Mouse (Mus musculus) gonadal fat pad, adult 2 months (tissue): ENCODE data around the gene Vti1a. TPM values are rescaled to one million over a fixed set of nuclear protein-coding genes. Genes with fewer than 3 reads are reported as not detected.

ENCODE experiments used
- DNase-seq: peaks from one replicate; pipeline ENCODE4 v3.0.0-alpha.2; 2012; ENCODE audit warnings: low read depth
- polyA plus RNA-seq: library from polyadenylated mRNA; depleted of rRNA; stranded (reverse); fragments of >200 nt; gene quantifications from 2 replicates; pipeline ENCODE4 v1.2.3, GENCODE M21; 2012; rRNA removed

Gene Vti1a
- polyA plus RNA-seq, 1 experiment, result 14.6 TPM

DNA sequence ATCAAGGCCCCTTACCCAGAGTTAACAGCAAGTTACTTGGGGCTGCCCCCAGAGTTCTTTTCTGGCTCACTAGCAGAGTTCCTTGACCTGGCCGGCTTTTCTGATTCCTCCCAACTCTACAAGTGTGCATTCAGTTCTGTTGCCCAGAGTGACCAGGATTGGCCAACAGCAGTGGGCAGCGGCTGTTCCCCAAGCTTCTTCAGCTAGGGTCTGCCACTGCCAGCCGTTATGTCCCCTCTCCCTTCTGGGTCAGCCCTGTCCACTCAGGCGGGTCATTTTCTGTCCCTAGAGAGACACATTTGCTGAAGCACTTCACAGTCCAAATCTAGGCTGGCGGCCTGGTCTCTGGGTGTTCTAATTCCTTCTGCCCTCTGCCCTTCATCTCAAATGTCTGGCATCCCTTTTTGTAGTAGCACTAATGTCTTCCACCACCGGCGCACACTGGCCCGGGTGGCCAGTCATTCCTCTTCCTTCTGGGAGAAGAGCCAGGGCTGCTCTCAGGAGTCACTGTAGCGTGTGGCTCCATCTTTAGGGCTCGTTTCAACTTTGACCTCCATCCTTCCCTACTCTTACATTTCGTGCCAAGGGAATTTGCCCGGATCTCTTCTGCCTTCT lies 305.0 kb downstream of the Vti1a start:
- DNase-seq, result no peak

DNA sequence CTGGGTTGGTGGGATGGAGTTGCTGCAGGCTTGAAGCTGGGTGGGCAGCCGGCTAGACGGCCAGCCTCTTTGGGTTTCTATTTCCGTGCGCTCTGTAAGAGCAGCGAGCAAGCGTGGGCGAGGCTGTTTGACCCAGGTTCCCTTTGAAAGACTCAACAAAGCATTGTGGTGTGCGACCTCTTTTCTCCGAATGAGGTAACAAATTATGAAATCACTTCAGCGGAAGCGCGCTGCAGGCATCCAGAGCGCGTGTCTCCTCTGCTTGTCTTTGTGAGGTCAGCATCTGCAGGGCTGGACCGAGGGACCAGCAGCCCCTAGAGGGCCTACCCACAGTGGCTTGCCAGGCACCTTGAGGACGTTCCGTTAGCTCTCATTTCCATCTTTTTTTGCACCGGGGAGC lies 306.7 kb downstream of the Vti1a start:
- no peak for DNase-seq

DNA sequence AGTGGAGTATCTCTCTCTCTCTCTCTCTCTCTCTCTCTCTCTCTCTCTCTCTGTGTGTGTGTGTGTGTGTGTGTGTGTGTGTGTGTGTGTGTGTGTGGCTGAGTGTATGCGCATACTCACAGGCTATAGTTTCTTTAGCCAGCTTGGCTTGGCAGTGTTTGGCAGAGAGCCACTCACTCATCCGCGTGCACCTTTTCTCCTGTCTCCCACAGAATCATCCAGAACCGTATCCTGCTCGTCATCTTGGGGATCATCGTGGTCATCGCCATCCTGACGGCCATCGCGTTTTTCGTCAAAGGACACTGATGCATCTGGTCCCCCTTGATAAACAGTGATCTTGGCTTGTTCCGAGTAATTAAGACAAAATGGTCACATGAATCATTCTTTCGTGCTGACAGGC lies 307.5 kb downstream of the Vti1a start:
- DNase-seq, result no peak

DNA sequence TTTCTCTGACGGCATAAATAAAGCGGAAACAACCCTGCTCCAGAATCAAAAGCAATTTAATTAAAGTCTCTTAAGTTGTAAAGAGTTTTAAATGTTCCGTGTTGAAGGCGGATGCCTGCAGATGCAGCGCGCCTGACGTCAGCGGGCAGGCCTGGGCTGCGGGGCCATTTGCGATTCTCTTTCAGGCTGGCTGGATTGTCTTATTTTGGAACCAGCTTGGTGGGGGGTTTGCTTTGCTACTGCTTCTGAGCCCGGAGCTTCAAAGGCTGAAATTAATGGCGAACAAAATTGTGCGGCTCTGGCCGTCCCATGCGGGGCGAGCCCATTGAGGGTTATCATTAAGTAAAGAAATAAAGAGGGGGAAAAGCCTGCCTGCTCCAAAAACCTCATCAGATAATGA lies 310.4 kb downstream of the Vti1a start:
- DNase-seq, result no peak

DNA sequence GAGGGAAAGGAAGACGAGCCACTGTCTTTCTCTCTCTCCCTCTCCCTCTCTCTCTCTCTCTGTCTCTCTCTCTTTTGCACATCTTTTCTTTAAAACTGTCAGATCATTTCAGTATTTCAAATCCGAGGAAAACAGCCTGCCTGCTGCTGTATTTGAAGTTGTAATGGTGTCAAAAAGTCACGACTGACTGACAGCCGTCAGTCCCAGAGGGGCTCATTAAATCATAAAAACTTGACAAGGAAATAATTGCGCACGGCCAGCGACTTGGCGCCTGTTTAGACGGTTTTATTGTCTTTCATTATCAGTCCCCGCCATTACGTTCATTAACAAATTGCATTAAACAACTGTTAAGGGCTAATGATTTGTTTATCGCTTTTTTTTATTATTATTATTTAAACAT lies 310.9 kb downstream of the Vti1a start:
- no peak for DNase-seq

DNA sequence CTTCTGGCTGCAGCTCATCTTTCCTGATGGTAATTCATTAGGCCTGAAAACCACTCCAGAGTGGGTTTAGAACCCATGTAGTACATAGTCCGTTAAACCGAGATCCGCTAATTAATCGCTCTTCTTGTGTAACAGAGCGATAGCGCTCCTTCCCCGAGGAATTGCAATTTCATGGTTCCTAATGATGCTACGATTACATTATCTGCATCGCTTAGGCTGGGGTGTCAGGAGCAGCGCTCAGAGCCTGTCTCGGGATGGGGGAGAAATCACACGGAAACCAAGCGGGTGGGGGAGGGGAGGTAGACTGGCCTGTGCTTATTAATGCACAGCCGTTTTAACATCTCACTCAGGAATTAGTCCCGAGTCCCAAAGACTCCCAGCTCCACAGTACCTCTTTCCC lies 319.4 kb downstream of the Vti1a start:
- no peak for DNase-seq

DNA sequence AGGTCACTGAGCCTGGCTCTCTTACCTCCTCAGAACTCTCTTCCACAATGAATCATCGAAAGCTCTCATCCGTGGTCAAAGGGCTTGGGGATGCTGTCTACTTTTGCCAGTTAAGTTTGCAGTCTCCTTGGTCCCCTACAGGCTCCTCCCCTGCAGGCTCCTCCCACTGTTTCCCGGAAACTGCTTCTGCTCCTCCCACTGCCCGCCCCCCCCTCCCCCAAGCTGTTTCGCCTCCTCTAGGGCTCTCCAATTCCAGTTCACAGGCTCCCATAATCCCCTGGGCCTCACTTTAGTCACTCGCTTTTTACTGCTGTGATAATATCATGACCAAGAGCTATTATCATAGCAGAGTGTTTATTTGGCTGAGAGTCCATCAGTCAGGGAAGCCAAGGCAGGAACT lies 324.2 kb downstream of the Vti1a start:
- no peak for DNase-seq

DNA sequence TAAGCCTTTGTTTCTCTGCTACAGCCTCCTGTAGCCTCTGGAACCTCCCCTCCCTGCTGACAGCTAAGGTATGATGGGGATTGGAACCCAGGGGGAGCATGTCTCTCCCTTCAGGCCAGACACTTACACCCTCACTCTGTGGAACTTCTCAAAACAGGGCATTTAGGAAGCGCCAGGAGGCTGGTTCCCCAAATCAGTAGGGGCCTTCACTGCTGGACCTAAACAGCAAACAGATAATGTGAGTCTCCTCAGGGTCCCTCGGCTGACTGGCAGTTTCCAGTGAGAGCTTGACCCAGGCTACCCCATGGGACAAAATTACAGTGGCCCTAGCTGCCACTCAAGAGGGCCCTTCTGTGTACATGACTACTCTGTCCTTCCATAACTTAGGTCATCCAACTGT lies 325.8 kb downstream of the Vti1a start:
- DNase-seq, result no peak

DNA sequence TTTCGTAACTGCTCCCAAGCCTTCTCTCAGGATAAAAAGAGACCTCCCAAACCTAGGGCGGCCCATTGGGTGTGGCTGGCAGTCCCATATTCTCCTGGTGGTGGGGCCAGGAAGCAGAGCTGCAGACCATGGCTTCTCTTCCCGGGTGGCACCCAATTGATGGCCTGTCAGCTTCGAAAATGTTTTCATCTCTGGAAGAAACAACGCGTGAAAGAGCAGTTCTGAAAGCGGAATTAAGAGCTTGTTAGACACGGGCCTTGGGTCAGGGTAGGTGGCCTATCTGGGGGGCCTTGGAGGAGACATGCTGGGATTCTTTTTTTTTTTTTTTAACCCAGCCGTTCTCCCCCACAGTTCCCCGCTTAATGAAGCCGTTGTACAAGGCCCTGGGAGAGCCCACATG lies 326.3 kb downstream of the Vti1a start:
- no peak for DNase-seq

DNA sequence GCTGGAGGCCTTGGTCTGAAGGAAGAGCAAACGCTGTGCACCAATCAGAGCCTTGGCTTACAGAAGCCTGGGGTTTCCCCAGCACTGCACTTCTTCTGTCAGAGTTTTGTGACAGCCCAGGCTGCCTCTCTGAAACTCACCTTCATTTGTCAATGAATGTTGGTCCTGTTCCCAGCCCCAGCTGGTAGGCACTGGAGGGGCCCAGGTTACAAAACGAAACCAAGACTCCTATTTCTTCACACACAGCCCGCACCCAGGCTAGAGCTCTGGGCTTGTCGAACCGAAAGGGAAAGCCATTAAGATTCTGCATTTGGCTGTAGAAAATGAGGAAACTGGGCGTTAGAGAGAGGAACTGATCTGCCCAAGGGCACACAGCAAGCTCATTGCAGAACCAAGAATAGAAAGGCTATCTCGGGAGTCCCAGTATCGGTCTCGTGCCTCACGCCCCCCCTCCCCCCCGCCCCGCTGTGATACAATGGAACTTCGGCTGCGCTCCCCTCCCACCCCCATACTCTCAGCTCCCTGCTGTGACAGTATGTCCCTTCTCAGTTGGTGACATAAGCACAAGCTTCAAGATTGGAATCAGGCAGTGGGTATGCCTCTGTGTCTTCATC lies 327.3 kb downstream of the Vti1a start:
- DNase-seq, result no peak

DNA sequence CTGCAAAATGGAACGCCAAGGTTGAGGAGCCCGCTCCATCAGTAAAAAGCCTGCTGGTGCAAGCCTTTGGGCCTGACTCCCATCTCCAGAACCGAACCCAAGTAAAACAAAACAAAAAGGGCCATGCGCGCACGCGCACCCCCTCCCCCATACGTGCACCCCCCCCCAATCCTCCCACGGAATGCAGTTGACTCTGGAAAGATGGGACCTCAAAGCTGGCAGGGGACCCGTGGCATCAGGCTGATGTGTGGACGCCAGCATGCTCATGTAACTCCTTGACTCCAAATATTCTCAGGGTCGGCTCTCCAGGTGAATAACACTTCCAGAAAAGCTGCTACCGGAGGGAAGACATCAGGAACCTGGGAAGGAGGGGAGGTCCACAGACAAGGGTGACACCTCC lies 327.8 kb downstream of the Vti1a start:
- no peak for DNase-seq

DNA sequence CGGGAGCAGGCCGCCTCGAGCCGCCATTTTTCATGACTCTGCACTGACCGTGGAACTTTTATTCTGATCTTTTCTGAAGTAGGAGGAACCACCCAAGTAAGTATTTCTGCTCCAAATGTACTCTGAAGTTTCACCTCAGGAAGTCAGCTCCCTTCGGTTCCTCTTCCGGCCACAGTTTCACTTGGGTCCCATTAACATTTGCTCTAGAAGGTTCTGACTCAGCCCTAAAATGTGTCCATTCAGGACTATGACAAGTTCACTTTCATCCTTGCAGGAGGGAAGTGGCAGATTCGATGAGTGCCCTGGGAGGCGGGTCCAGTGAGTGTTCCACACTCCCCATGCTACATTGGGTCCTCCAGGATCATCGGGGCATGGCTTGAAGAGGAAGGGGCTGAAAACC lies 333.3 kb downstream of the Vti1a start:
- DNase-seq, result no peak

DNA sequence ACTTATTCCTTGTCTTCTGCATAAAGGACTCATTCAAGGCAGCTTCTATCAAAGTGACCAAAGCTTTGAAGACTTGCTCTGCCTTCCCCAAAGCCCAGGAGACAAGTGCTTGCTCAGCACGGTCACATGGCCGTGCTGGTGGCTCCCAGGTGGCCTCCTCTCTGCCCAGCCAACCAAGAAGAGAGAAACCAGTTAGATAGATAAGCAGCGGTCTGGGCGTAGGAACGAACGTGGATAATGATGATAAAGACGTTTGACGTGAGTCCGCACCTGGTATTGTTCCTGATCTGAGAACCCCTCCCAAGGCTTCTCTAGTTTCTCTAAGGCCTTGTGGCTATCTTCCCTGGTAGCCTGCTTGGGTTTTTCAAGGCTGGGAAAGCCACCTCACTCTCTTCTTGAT lies 334.9 kb downstream of the Vti1a start:
- no peak for DNase-seq

DNA sequence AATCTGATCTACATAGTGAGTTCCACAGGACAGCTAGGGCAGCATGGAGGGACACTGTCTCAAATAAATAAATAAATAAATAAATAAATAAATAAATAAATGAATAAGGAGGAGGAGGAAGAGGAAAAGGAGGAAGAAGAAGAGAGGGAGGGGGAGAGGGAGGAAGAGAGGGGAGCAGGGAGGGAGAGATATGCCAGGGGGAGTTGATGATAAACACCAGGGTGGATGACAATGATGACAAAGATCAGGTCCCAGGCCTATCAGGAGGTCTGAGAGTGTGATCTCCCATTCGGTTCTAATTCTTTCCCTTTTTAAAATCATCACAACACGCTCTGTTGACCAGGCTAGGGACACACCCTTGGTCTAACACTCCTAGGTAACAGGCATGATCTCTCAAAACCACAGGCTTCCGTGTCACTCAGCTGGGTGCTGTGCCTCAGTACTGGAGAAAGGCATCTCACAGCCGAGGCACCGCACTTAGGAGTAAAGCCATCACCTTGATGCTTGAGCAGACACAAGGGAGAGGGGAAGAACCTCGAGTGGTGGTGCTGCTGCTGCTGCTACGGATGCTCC lies 336.7 kb downstream of the Vti1a start:
- DNase-seq, result no peak

DNA sequence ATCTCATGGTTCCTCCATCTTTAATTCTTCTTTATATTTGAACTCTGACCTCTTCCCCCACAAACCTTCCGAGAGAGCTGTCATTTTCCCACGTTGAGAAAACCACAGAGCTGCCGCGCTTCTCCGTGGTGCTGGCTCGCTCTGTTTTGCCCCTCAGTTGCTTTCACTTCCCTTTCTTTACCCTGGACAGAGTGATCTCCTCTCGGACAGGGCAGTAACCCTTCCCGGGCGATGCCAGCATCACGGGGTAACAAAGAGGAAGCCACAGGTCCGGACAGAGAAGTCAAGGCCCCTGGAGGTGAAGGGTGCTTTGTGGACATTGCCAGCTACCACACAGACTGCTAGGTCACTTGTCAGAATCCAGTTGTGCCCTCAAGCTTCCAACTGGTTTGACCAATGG lies 344.1 kb downstream of the Vti1a start:
- DNase-seq, result no peak

DNA sequence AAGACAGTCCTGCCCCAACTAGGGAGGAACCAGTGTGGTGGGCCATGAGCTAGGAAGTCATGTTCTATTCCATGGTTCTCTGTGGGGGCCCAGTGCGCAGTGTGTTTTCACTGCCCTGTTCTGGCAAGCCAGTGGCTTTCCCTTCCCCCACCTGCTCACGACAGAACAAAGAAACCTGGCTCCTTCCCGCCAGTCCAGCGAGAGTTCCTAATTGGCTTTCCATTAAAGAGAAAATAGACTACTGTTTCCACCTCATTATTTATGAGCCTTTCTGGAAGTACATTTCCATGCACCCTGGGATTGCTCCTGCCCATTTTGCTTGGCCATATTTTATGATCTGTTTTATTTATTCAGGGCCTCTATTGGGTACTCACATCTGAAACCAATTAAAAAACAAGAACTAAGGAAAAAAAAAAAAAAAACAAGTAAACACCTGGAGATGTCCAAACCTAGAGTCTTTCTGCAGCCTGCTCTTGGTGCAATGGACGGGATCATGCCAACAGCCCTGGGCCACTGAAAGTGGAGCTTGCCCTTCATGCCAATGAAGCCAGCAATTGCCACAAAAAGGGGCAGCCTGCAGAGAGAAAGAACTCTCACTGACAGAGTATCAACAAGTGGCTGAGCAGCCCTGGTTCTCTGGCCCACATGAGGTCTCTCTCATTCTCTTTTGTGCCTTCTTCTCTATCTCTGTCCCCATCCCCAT lies 346.6 kb downstream of the Vti1a start:
- no peak for DNase-seq

DNA sequence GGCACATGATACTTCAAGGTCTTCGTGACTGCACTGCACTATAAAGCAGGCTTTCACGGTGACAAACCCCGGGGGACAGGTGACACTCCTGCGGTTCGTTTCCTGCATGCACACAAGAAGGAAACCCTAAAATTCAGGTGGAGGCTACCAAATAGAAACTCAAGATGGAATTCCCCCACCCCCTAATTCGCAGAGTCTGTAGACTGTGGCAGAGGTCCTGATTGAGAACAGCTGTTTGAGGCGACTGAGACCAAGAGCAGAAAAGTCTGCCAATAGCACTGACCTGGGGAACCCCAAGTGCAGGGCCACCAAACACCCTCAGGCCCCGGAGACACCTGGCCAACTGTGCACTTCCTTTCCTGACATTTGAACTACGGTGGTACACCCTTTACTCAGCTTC lies 351.7 kb downstream of the Vti1a start:
- DNase-seq, result no peak

DNA sequence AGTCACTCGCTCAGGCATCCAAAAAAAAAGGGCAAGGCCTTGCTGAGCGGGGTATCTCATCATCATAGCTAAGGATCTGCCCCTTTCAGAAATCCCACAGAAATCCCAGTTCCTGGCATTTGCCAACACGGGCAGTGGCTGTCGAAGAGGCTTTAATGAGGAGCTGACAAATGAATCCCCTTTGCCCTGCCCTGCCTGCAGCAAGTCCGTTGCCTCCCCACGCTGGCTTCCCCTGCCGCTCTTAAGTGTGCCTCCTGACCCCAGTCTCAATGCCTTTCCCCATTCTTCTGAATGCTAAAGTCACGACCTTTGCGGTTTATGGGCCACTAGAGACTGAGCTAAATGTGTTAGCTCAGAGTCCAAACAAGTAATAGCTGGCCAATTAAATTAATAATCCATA lies 352.8 kb downstream of the Vti1a start:
- no peak for DNase-seq

Other genes with a start within 250 kb of the Vti1a start
- 88.7 and 95.1 TPM in 2 replicates for gene Gpam, start 189.1 kb upstream of the Vti1a start, polyA plus RNA-seq
- gene Tectb, start 135.6 kb upstream of the Vti1a start, polyA plus RNA-seq, result 0.11 and 0.26 TPM in 2 replicates
- gene Gucy2g, start 75.1 kb upstream of the Vti1a start, polyA plus RNA-seq, result 2.3 and 4.7 TPM in 2 replicates
- 11.7 and 11.8 TPM in 2 replicates for gene Acsl5, start 64.4 kb upstream of the Vti1a start, polyA plus RNA-seq
- gene Zdhhc6, start 263 bp upstream of the Vti1a start, polyA plus RNA-seq, result 14.9 and 19.3 TPM in 2 replicates